Mouse (Mus musculus): ENCODE data around the gene Tnnt3.

GRCm38 (mm10) chr7:142555366-142556088, 56.9 kb downstream of the Tnnt3 start:
- TF ChIP-seq CTCF (IDR thresholded peaks at IDR 0.05; ENCODE audit: low read depth) (peak; percentile 33; the same call in 1 of the 2 replicates), EP300 (optimal IDR thresholded peaks at IDR 0.05) (no peak)

All from stomach, postnatal 0 days (tissue).